Mouse (Mus musculus): ENCODE data around the gene Ncapd2.

DNA sequence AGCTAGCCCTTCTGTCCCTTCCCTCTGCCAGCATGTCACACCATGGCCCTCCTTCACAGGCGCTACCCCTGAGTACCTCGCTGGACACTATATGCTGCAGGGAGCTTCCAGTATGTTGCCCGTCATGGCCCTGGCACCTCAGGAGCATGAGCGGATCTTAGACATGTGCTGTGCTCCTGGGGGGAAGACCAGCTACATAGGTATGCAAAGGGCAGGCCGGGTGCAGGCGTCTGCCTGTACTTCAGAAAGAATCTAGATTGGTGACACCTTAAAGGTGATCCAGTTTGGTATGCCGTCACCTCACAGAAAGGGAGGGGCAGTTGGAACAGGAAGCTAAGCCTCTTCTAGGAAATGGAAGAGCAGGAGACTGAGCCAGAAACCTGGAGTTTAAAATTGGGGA lies 51.8 kb downstream of the Ncapd2 start:
- no peak for TF ChIP-seq CTCF (IDR thresholded peaks at IDR 0.05; ENCODE audit: low read depth)
- no peak for TF ChIP-seq EP300 (IDR thresholded peaks at IDR 0.05; ENCODE audit: low read depth)

All from heart, postnatal 0 days (tissue).